Mouse (Mus musculus): ENCODE measurements around the gene Ccdc124.
"Not testable (repeated sequence)": the region's sequence is repeated elsewhere in the genome, so short reads cannot be mapped to it uniquely, and the experiment has no call there.

Gene Ccdc124

GRCm38 (mm10) chr8:70873364-70873985, at the start of gene Ccdc124:
Ccdc124 (minus strand) TSS chr8:70873935.
- DNase-seq, result peak; percentile 94

GRCm38 (mm10) chr8:70920049-70920922, 46.6 kb upstream of the Ccdc124 start:
- DNase-seq, result no peak

- DNase-seq, result no peak
These were observed 41.0 kb upstream of the Ccdc124 start for GRCm38 (mm10) chr8:70914704-70915103.

GRCm38 (mm10) chr8:70913523-70913922, 39.8 kb upstream of the Ccdc124 start:
- DNase-seq, result no peak

GRCm38 (mm10) chr8:70912955-70913354, 39.2 kb upstream of the Ccdc124 start:
- DNase-seq, result no peak

- DNase-seq, result no peak
These were observed 37.9 kb upstream of the Ccdc124 start for GRCm38 (mm10) chr8:70911596-70911995.

- DNase-seq, result no peak
These were observed 33.8 kb upstream of the Ccdc124 start for GRCm38 (mm10) chr8:70907518-70907917.

- DNase-seq, result peak; percentile 81
These were observed 32.3 kb upstream of the Ccdc124 start, which contains the start of gene Map1s for GRCm38 (mm10) chr8:70905831-70906736. Map1s (plus strand) TSS chr8:70905932.

GRCm38 (mm10) chr8:70905463-70905830, 31.7 kb upstream of the Ccdc124 start:
- no peak for DNase-seq

GRCm38 (mm10) chr8:70904532-70904931, 30.8 kb upstream of the Ccdc124 start:
- DNase-seq, result no peak

GRCm38 (mm10) chr8:70903582-70903981, 29.8 kb upstream of the Ccdc124 start:
- no peak for DNase-seq

- DNase-seq, result no peak
These were observed 29.4 kb upstream of the Ccdc124 start for GRCm38 (mm10) chr8:70903112-70903511.

- DNase-seq, result no peak
These were observed 28.5 kb upstream of the Ccdc124 start for GRCm38 (mm10) chr8:70902211-70902610.

- DNase-seq, result no peak
These were observed 27.2 kb upstream of the Ccdc124 start for GRCm38 (mm10) chr8:70900872-70901387.

- no peak for DNase-seq
These were observed 25.5 kb upstream of the Ccdc124 start for GRCm38 (mm10) chr8:70899226-70899625.

- no peak for DNase-seq
These were observed 25.0 kb upstream of the Ccdc124 start for GRCm38 (mm10) chr8:70898661-70899198.

GRCm38 (mm10) chr8:70897681-70898413, 24.1 kb upstream of the Ccdc124 start:
- DNase-seq, result peak; percentile 86

GRCm38 (mm10) chr8:70897021-70897680, 23.4 kb upstream of the Ccdc124 start, which contains the start of gene Rpl18a:
Rpl18a (minus strand) TSS chr8:70897412.
- DNase-seq, result peak; percentile 93

GRCm38 (mm10) chr8:70896316-70897020, 22.7 kb upstream of the Ccdc124 start:
- DNase-seq, result no peak

- DNase-seq, result not testable (repeated sequence)
These were observed 22.0 kb upstream of the Ccdc124 start for GRCm38 (mm10) chr8:70895571-70896259.

Measured in cerebellum, adult 11 months (tissue).